Mouse (Mus musculus) left cerebral cortex, postnatal 4 days (tissue): ENCODE measurements around the gene Nubp2. TPM values are rescaled to one million over a fixed set of nuclear protein-coding genes. Genes with fewer than 3 reads are reported as not detected.
A peak's percentile ranks its signal among the peaks of the same experiment; 100 is the strongest.

Experiments used
- DNase-seq: peaks from one replicate; pipeline ENCODE4 v3.0.0-alpha.2; 2022
- intact Hi-C: fragments of 180-260 bp; cut with DNase I; formaldehyde crosslinking; loops from one replicate; pipeline ENCODE4 v1.15.1; 2025
- total RNA-seq, 2 experiments: library from RNA; stranded (reverse); gene quantifications; 2 replicates each; pipeline ENCODE4 v1.2.3; 2021

Nubp2 gene
- total RNA-seq, 2 experiments from 2014 or later = 35.9 to 39.3 TPM

DNA sequence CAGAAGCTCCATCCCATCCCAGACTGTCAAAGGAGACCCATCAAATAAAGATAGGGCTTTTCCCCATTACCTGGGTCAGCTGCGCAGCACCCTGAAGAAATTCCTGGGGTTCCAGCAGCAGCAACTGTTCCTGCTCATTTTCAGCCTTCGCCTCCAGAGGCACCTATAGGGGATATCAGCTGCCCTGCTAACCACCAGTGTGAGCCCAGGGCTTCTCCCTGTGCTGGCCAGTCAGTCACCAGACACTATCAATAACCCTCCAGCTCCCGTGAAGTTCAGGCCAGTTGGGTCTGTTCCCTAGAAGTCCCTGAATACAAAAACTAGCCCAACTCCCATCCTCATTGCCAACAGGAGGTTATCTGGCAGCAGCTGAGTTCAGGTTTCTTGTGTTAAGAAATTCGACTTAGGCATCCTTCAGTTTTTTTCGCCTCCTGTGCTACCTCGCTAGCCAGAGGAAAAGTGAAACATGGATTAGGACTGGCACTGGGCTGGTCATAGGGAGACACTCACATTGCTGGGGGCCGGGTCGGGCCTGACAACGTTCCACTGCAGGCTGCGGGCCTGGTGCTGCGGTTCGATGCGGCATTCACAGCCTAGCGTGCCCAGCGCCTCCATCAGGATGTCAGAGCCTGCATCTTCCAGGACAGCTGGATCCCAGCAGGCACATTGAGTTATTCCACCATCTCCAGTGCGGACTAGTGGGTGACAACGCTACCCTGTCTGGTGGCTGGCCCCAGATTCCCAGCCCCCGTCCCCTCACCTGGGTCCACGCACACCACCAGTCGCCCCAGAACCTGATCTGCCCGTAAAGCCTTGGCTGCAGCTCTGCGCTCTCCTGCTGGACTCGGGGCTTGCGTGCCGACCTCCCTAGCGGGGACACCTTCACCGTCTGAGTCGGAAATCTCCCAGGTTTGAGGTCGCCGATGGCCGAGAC, 8.2 kb upstream of the Nubp2 start:
- intact Hi-C loops = no loop called here
- no peak for DNase-seq

DNA sequence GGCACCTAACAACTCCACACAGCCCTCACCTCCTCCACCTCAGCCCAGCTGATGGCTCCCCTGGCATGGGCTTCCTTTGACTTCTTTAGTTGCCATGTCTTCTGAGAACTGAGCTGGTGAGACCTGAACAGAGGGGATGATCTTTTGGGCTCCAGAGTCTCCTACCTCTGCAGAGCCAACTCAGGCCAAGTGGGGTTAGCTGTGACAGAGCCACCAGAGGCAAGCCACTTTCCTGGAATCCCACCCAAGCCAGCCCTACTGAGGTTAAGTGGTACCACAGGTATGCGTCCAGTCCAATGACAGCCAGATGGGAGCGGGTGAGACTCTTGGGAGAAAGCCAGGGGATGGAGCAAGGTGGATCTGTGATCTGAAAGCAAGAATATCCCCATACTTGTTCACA, 7.1 kb upstream of the Nubp2 start:
- intact Hi-C loops = no loop called here
- DNase-seq = no peak

DNA sequence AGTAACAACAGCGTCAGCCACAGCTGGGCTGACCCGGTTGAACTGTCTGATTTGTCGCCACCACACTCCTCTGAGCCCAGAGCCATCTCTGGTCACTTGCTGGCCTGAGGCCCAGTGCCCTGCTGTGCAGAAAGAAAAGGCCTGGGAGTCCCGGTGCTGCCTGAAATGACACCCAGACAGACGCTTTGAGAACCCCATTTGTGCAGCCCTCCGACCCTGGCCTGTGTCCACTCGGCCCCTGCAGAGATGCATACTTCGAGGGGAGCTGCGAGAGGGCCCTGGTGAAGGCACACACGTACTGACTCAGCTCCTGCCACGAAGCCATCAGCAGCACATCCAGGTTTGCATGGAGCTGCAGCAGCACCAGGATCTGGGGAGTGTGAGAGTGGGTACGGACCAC, 6.6 kb upstream of the Nubp2 start:
- intact Hi-C loops = no loop called here
- no peak for DNase-seq

DNA sequence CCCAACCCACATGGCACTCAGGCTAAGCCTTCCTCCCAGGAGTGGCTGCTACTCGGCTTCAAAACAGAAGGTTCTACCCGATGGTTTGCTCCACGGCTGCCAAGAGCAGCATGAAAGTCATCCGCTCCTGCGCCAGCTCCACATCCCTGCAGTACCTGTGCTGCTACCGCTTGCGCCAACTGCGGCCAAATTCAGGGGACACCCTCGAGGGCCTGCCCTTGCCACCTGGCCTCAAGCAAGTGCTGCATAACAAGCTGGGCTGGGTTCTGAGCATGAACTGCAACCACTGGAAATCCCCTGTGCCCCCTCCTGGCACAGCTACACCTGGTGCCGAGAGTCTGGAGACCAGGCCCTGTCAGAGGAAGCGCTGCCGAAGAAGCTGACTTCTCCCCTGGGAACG, 5.2 kb upstream of the Nubp2 start:
- no peak for DNase-seq
- intact Hi-C loops = no loop called here

DNA sequence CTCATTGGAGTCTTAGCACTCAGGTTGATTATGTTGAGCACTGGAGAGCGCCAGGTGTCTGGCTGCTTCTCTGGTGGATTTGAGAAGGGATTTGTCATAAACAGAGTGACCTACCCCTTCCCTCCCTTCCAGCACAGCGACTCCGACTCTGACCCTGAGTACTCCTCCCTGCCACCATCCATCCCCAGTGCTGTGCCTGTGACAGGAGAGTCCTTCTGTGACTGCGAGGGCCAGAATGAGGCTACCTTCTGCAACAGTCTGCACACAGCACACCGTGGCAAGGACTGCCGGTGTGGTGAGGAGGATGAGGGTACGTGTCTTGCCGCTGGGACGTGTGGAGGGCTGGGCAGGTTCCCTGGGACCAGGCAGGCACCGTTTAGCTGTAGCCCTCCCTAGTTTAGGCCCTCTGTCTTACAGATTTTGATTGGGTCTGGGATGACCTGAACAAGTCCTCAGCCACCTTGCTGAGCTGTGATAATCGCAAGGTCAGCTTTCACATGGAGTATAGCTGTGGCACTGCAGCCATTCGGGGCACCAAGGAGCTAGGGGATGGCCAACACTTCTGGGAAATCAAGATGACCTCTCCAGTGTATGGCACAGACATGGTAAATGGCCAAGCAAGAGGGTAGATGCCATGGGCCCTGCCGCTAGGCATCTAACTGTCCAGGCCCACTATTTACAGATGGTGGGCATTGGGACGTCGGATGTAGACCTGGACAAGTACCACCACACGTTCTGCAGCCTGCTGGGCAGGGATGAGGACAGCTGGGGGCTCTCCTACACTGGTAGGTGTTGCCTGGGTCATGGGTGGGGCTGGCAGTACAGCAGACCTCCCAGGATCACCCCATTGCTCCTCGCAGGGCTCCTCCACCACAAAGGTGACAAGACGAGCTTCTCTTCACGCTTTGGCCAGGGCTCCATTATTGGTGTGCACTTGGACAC, 4.3 kb upstream of the Nubp2 start:
- DNase-seq = no peak
- intact Hi-C loops = no loop called here

DNA sequence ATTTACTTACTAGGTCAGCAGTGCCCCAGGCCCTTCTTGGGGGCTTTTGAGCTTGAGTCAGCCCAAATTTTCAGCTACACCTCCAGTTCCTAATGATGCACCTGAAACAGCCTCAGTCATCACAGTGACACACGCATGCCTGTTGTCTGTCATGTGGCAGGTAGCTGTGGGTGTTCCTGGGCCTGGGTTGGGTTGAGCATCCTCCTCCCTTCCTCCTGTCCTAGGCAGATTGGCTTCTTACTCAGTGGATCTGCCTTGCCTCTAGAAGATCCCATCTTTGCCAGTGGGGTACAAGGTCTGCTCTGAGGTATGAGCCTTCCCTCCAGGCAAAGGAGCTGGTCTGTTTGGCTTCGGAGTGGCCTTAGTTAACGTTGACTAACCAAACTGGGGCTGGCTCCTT, 2.7 kb upstream of the Nubp2 start:
- intact Hi-C loops = no loop called here
- DNase-seq = no peak

DNA sequence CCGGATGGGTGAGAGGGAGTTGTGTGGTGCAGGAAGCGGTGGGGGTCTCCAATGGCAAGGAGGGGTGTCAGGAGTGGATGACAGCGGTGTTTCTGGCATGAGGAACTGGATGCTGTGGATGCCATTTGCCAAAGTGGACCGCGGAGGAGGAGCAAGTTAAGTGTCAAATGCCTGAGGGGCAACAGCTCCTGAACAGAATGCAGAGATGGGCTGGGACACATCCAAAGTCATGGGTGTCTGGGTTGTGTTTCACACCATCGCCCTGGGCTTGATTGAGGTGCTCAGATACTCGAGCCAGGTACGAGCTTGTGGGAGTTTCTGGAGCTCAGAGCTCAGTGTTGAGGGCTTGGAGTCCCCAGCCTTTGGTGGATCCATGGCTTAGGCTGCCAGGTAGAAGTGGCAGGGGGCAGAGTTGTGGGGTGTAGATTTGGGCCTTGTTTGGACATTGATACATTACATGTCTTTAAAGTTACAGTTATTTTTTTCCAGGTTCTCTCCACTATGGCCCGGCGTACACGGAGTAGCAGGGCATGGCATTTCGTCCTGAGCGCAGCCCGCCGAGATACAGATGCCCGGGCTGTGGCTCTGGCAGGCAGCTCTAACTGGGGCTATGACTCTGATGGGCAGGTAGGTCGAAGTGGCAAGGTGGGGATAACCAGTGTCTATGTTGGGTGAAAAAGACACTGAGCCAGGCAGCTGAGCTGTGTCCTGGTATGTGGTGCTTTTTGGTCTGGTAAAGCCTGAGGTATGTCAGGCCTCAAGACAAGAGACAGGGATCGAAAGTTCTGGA, 1.3 kb upstream of the Nubp2 start:
- no peak for DNase-seq

DNA sequence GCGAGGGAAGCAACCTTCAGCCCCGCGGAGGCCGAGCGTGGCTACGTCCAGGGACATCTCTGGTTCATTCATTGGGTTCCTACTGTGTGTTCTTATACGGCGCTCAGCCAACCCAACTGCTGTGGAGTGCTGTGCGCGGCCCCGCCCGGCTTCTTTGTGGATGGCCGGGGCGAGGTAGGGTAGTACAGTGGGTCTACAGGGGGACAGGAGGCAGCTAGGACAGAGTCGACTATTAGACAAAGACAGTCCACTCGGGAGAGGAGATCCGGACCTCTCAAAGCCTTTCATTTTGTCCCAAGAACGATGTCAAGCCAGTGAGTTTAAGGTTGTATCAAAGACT, 753 bp upstream of the Nubp2 start:
- DNase-seq = no peak
- intact Hi-C loops = no loop called here

More for the DNA sequence above, 1.3 kb upstream of the Nubp2 start:
- intact Hi-C loops = no loop called here

DNA sequence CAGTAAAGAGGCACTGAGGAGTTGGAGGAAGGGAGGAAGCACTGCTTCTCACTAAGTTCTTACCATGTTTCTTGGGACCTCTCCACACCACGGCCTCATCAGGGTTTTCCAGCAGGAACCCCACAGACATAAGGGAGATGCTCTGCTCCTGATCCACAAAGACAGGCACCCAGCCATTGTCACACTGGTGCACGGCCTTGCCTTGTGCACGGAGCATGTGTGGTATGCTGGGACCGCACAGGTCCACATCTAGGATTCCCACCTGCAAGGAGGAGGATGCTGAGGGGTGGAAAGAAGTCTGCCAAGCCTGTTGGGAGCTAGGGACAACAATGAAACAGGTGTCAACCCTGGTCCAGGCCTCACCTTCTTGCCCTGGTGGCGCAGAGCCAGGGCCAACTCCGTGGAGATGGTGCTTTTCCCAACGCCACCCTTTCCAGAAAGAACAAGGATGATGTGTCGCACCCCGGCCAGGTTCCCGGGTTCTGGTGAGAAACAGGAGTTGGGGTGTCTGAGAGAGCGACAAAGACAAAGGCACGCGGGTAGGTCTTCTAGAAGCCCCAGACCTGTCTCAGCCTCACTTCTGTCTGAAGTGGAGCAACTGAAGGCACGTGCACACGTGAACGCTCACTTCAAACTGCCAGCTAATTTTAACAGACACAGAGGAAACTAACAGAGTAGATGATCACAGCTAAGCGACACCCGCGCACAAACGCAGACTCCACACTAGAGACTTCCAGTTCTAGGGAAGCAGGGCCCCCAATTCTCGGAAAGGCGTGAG, 604 bp downstream of the Nubp2 start:
- intact Hi-C loops = no loop called here
- no peak for DNase-seq

DNA sequence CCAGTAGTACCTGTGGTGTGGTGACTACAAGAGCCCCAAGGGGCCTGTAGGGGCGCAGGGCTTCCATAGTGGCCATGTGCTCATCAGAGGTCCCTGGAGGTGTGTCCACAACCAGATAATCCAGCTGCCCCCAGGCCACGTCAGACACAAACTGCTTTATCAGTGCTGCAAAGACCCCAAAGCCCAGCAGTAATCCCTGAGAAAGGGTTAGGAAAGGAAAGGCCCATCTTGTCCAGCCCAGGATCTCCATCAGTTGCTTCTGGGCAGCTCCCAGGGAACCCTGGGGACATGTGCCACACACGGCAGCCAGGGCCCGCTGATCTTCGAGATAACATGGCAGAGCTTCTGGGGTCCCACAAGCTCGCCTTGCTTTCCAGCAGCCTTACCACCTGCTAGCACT, 1.8 kb downstream of the Nubp2 start:
- DNase-seq = no peak
- intact Hi-C loops = no loop called here

DNA sequence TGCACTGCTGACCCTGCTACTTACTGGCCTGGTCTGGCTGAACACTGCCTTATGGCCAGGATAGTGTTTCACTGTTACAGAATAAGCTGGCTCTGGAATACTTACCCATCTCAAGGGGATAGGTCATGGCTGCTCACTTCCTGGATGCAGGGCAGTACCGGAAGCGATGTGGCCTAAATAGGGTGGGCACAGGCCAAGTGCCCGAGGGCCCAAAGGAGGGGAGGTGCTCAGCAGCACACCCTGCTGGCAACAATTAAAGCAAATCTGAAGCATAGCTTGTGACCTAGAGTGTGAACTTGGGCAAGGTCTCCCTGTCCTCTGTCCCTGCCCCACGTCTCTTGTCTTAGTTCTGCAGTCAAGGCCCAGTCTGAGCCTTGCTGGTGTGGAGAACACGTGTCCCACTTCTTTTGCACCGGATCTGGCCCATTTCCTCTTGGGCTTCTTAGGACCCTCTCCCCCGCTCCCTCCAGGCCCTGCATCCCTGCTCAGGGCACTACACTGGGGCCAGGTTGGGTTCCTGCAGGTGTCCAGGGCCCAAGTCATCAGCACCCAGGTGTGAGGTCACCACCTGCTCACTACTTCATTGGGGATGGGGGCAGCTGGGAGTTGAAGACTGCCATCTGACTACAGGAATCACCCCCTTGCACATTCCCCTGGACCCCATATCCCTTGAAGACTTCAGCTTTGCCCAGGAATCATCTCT, 4.3 kb downstream of the Nubp2 start:
- peak; percentile 54 for DNase-seq
- intact Hi-C loops = no loop called here

DNA sequence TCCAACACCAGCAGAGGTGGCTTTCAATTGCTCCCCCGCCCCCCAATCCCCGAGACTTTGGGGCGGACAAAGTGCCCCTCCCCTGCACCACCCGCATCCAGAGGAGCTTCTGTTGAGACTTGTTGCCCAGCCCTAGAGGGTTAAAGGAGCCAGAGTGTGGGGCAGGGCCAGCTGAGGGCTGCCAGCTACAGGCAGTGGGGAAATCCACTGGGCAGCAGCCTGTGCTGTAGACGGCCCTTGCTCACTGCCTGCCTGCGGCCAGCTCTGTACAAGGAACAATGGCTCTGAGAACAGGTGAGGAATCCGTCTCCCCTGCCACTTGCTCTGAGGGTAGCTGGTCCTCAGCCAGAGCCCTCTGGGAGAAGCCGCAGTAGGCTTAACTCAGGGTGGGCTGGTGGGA, 7.6 kb downstream of the Nubp2 start:
- DNase-seq = no peak
- intact Hi-C loops = no loop called here

DNA sequence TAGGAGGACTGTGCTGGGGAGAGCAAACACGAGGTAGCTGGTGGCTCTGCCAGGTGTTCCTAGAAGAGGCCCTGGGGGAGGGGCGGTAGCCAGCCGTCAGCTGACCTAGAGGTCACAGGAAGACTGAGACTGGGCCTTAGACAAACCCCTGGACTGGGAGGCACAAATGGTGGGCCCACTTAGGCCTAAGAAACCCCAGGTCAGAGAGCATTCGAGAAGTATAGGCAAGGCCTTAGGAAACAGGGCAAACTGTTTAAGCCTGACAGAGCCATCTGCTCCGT, 8.1 kb downstream of the Nubp2 start:
- intact Hi-C loops = no loop called here
- DNase-seq = no peak

DNA sequence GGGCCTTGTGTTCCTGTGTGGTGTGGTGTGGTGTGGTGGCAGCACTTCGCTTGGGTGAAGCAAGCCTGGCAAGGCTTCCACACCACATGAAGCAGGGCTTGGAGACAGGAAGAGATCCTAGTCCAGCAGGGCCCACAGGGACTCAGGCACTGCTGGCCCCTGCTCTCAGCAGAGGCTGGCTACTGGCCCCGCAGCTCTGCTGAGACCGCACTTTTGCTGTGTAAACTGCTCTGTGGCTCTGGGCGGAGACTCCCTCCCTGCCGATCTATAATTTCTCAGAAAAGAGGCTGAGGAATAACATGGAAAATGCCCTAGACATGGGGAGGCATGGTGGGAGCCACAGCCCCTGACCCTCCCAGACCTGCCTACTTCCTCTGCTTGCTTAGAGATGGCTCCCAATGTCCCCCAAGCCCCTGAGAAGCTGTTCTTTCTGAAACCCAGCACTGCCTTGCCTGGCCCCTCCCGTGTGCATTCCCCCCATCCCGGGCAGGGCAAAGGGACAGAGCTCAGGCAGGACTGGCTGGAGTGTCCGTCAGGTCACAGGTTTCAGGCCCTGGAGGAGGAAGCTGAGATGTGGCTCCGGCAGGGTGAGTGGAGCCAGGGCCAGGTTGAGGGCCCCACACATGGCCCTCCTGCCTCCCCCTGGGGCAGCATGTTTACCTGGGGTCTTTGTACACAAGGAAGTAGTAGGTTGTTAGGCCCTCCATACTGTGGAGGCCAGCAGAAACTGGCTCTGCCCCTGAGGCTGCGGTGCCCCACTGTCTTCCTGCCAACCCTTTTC, 8.6 kb downstream of the Nubp2 start:
- no peak for DNase-seq
- intact Hi-C loops = no loop called here

DNA sequence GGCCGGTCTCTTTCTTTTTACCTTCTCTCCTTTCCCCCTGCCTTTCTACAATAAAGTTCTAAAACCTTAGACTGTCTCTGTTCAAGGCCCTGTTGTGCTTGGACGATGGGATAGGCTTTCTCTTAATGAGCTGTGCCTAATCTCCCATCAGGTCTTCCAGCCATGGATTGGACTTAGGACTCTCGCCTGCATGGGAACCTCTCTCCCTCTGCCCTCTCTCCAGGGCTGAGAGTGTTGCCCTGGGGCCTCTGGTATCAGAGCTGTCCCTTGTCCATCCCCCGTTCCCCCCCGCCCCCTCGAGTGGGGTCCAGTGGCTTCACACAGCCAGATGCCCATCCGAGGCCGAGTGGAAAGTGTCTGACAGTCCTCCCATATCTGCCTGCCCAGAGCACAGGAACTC, 11.2 kb downstream of the Nubp2 start:
- no peak for DNase-seq
- intact Hi-C loops = no loop called here

DNA sequence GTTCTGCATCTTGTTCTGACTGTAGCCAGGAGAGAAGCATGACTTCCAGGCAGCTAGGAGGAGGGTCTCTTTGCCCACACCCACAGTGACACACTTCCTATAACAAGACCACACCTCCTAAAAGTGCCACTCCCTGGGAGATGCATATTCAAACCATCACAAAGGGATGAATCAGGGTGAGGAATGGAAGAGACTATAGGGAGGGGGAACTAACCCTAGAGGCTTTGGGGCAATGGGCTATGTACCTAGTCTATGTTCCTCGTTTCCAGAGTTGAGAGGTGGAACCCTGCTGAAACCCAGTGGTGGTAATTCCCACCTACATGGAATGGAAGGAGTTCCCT, 11.8 kb downstream of the Nubp2 start:
- DNase-seq = no peak
- intact Hi-C loops = no loop called here

DNA sequence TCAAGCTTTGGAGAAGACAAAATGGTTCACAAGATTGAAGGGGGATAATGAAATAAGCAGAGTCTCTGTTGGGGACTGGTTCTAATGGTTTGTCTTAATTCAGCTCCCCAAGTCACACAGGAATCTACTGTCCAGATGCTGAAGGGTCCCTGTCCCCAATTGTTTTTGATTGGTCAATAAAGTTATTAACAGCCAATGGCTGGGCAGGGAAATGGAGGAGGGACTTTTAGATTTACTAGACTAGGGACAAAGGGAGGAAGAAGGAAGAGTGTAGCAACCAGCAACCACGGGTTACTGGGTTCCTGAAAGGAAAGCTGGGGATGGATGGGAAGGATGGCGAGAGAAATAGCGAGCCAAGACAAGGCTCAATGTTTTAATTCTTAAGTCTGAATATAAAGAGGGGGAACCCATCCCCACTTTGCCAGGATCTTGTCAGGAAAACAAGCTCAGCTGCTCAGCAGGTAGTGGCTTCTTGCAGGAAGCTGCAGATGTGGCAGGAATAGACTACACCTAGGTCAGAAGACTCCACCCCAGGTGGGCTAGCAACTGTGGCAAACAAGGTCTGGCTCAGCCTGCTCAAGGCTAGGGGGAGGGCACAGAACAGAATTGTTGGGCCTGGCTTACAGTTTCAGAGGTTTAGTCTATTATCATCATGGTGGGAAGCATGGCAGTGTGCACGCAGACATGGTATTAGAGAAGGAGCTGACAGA, 12.3 kb downstream of the Nubp2 start:
- DNase-seq = no peak
- intact Hi-C loops = no loop called here

DNA sequence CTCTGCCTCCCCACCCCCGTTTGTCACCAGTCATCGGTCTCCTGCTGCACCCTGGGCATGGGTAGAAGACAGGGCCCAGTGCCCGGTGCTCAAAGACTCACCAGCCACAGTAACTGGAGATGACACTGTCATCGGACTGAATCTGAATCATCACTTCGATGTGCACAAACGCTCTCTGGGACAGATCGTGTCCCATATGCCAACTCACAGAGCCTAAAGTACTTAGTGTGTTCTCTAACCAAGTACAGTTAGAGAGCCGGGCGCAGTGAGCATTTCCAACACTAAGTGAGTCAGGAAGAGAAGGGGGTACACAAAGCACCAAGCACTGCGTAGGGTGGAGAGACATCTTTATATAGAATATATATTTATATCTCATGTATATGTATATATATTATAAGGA, 18.2 kb downstream of the Nubp2 start:
- intact Hi-C loops = no loop called here
- DNase-seq = no peak

DNA sequence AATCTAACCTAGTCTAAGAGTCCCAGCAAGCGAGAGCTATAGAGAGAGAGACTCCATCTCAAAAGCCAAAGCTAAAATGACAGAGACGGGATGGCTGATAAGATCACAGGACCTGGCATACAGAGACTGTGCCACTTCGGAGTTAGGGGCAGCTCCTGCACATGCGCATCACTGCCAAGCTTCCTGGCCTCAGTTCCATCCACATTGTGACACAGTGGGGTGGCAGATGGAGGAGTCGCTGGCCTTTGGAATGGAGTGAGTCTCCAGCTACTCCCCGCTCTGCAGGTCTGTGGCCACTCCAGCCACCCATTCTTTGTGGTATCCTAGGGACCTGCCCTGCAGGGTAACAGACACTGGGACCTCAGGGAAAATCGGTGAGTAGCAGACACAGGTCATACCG, 20.4 kb downstream of the Nubp2 start, which contains the start of gene Igfals:
TSS of gene Igfals (plus strand) at position 222 of the 400 bp plus-strand sequence.
- no peak for DNase-seq
- intact Hi-C loops = no loop called here
